Comparison of ENCODE assay signal across 19 mouse cellular contexts in genomic region chr16:7658133-7658532, GRCm38 (mm10).
"Had no signal": no experiment of that assay in that cellular context is flagged by ENCODE, and none has a peak within 500 bp of the region (broad histone marks: within the 10 kb centered on the region; RNA-seq: fewer than 3 reads in every experiment).

No protein-coding gene starts in this region.

- ATAC-seq: inflammation-experienced regulatory T-cells, adult 6 months; intestine, embryonic 16.5 days had no signal

- H3K9ac ChIP-seq: liver, embryonic 13.5 days; neural tube, embryonic 12.5 days; neural tube, embryonic 15.5 days had no signal

- H3K4me2 ChIP-seq: liver, embryonic 13.5 days; neural tube, embryonic 12.5 days; neural tube, embryonic 15.5 days had no signal

- DNase-seq: kidney, adult 18-20 months; kidney, adult 9 months; kidney, postnatal 14 days; kidney, postnatal 4 days; left cerebral cortex, postnatal 4 days; liver, embryonic 13.5 days; lung, adult 2 months; lung, postnatal 14 days; lung, postnatal 4 days; right cerebral cortex, postnatal 14 days; right cerebral cortex, postnatal 4 days; thymus, adult 2 months; thymus, postnatal 14 days; thymus, postnatal 4 days had no signal

- H3K36me3 ChIP-seq: liver, embryonic 13.5 days; neural tube, embryonic 12.5 days; neural tube, embryonic 15.5 days had no signal

- H3K27ac ChIP-seq: liver, embryonic 13.5 days; neural tube, embryonic 12.5 days; neural tube, embryonic 15.5 days; stomach, postnatal 0 days had no signal

- H3K4me3 ChIP-seq: liver, embryonic 13.5 days; neural tube, embryonic 12.5 days; neural tube, embryonic 15.5 days had no signal

- H3K9me3 ChIP-seq: liver, embryonic 13.5 days; neural tube, embryonic 12.5 days; neural tube, embryonic 15.5 days had no signal

- H3K27me3 ChIP-seq: liver, embryonic 13.5 days; neural tube, embryonic 12.5 days; neural tube, embryonic 15.5 days had no signal

- H3K4me1 ChIP-seq: liver, embryonic 13.5 days; neural tube, embryonic 12.5 days; neural tube, embryonic 15.5 days had no signal
